Mouse (Mus musculus) MEL (cell line): ENCODE data around the gene Thada.

Experiments
- MAFK ChIP-seq: IDR thresholded peaks from 2 replicates; pipeline ENCODE4 v1.6.1; 2011; ENCODE audit warnings: low read depth, mild to moderate bottlenecking, low read length, improper control_type of control experiment, borderline replicate concordance
- ZKSCAN1 ChIP-seq: IDR thresholded peaks from 2 replicates; pipeline ENCODE4 v1.6.1; 2012; ENCODE audit warnings: low read depth, mild to moderate bottlenecking, inconsistent platforms, low read length, improper control_type of control experiment, moderate library complexity

GRCm38 (mm10) chr17:84422001-84422785 is 43.8 kb downstream of the Thada start:
- TF ChIP-seq ZKSCAN1 (no peak), MAFK (no peak)
